Mouse (Mus musculus) adrenal gland, postnatal 25 days (tissue): ENCODE data around the gene Pdia4. TPM values are rescaled to one million over a fixed set of nuclear protein-coding genes. Genes with fewer than 3 reads are reported as not detected.
A peak's percentile ranks its signal among the peaks of the same experiment; 100 is the strongest.
"Not testable (repeated sequence)": the region's sequence is repeated elsewhere in the genome, so short reads cannot be mapped to it uniquely, and the experiment has no call there.

Experiments used
- DNase-seq: peaks from one replicate; pipeline ENCODE4 v3.0.0; 2021; ENCODE audit warnings: mixed read lengths
- microRNA-seq, 2 experiments: library from miRNA; unstranded; fragments of <30 nt; microRNA quantifications; one replicate each; pipeline ENCODE4 v1.2.0; 2021
- total RNA-seq: library from RNA; stranded (reverse); gene quantifications from 2 replicates; pipeline ENCODE4 v1.2.3, GENCODE M21; 2021

Pdia4 gene
- total RNA-seq, 1 experiment from 2014 or later: 93.9 TPM

DNA sequence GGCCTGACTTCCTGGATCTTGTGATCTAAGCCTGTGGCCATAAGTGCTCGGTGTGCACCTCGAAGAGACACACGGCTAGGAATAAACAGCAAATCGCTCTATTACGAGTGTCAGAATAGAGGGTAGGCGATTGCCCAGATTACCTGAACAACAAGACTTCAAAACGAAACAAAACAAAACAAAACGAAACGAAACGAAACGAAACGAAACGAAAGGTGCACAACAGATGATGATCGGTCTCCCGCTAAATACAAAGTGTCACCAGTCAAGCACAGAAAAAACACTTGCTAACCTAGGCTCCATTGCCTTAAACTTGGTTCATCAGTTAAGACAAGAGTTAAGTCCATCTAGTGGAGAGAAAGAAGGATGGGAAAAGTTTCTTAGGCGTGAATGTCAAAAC lies 53.8 kb downstream of the Pdia4 start:
- DNase-seq: not testable (repeated sequence)

GRCm38 (mm10) chr6:47757849-47758248 lies 55.4 kb downstream of the Pdia4 start:
- not testable (repeated sequence) for DNase-seq

GRCm38 (mm10) chr6:47757429-47757828 lies 55.8 kb downstream of the Pdia4 start:
- not testable (repeated sequence) for DNase-seq

DNA sequence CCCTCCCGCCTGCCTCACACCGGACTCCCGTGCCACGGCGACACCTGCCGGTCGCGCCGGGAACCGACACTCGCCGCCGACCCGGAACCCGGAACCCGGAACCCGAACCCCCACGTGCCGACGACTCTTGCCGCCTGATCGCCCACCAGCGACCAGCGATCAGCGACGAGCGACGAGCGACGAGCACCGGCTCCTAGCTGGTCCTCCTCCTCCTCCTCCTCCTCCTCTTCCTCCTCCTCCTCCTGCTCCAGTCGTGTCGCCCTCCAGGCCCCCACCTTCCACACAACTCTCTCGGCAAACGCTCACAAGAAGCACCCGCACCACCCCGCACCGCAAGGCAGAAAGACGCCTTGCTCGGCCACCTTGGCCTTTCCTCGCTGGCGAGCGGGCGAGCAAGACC lies 60.1 kb downstream of the Pdia4 start:
- not testable (repeated sequence) for DNase-seq

GRCm38 (mm10) chr6:47748306-47748705 lies 64.9 kb downstream of the Pdia4 start:
- DNase-seq: peak; percentile 84

DNA sequence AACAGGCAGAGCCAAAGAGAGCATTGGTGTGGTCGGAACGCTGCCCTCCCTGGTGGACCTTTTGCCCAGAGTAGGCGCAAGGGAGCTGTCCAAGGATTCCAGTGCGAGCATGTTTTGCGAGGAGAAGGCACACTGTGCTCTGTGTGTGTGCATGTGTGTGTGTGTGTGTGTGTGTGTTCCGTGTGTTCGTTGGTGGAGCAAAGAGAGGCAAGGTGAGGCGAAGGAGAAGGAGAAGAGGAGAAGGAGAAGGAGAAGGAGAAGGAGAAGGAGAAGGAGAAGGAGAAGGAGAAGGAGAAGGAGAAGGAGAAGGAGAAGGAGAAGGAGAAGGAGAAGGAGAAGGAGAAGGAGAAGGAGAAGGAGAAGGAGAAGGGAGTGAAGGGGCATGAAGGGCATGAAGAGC lies 65.3 kb downstream of the Pdia4 start:
- not testable (repeated sequence) for DNase-seq

Small RNA genes within 50 kb of the gene (microRNA-seq; reads per million reads assigned to microRNA genes)
- 0 reads per million in 2 experiments for gene Mir704

Other genes with a start within 250 kb of the Pdia4 start
- 27.0 and 29.9 TPM in 2 replicates for gene Ezh2, start 218.1 kb downstream of the Pdia4 start, total RNA-seq
- gene Zfp786, start 17.4 kb upstream of the Pdia4 start, total RNA-seq: 1.6 and 2.9 TPM in 2 replicates
- gene Zfp398, start 22.2 kb upstream of the Pdia4 start, total RNA-seq: 16.7 and 19.4 TPM in 2 replicates
- gene Zfp282, start 63.8 kb upstream of the Pdia4 start, total RNA-seq: 13.2 and 15.6 TPM in 2 replicates
- 18.9 and 19.2 TPM in 2 replicates for gene Zfp212, start 107.0 kb upstream of the Pdia4 start, total RNA-seq
- gene Zfp956, start 140.0 kb upstream of the Pdia4 start, total RNA-seq: 7.9 and 9.0 TPM in 2 replicates
- 27.1 and 28.2 TPM in 2 replicates for gene Zfp777, start 235.5 kb upstream of the Pdia4 start, total RNA-seq